Mouse (Mus musculus) c-Kit-negative CD71-positive TER-119-positive erythroid progenitor cells, embryonic 14.5 days (primary cell): Measurements from ENCODE around the gene Sos2.

Source experiments
- DNase-seq: peaks from one replicate; pipeline ENCODE4 v3.0.0-alpha.2; 2013; ENCODE audit warnings: low read depth, low spot score

Gene Sos2

GRCm38 (mm10) chr12:69681566-69682061, at the start of gene Sos2:
TSS of gene Sos2 (minus strand) at chr12:69681852.
- peak; percentile 55 for DNase-seq

GRCm38 (mm10) chr12:69730306-69730705, 48.7 kb upstream of the Sos2 start:
- no peak for DNase-seq

- no peak for DNase-seq
Observed at GRCm38 (mm10) chr12:69729246-69729645, 47.6 kb upstream of the Sos2 start.

- DNase-seq = peak; percentile 96
Observed at GRCm38 (mm10) chr12:69724711-69725460, 43.2 kb upstream of the Sos2 start, which contains the start of the genes L2hgdh and Atp5s. TSS of gene L2hgdh (minus strand) at chr12:69724873. TSS of gene Atp5s (plus strand) at chr12:69724950.

GRCm38 (mm10) chr12:69724018-69724710, 42.5 kb upstream of the Sos2 start:
- DNase-seq = no peak

- DNase-seq = no peak
Observed at GRCm38 (mm10) chr12:69723376-69723775, 41.7 kb upstream of the Sos2 start.

GRCm38 (mm10) chr12:69722857-69723256, 41.2 kb upstream of the Sos2 start:
- DNase-seq = no peak

- DNase-seq = no peak
Observed at GRCm38 (mm10) chr12:69713628-69714027, 32.0 kb upstream of the Sos2 start.

GRCm38 (mm10) chr12:69704799-69705458, 23.3 kb upstream of the Sos2 start:
- no peak for DNase-seq

GRCm38 (mm10) chr12:69698352-69698751, 16.7 kb upstream of the Sos2 start:
- DNase-seq = no peak

GRCm38 (mm10) chr12:69696746-69697145, 15.1 kb upstream of the Sos2 start:
- peak; percentile 43 for DNase-seq

GRCm38 (mm10) chr12:69693471-69693870, 11.8 kb upstream of the Sos2 start:
- DNase-seq = no peak

GRCm38 (mm10) chr12:69690714-69691113, 9.1 kb upstream of the Sos2 start:
- no peak for DNase-seq

- no peak for DNase-seq
Observed at GRCm38 (mm10) chr12:69689094-69689493, 7.4 kb upstream of the Sos2 start.

GRCm38 (mm10) chr12:69688368-69688767, 6.7 kb upstream of the Sos2 start:
- no peak for DNase-seq

- DNase-seq = no peak
Observed at GRCm38 (mm10) chr12:69683537-69683936, 1.9 kb upstream of the Sos2 start.

- no peak for DNase-seq
Observed at GRCm38 (mm10) chr12:69682788-69683419, 1.3 kb upstream of the Sos2 start.

- DNase-seq = peak; percentile 71
Observed at GRCm38 (mm10) chr12:69682065-69682787, 574 bp upstream of the Sos2 start.

- DNase-seq = peak; percentile 40
Observed at GRCm38 (mm10) chr12:69680635-69681565, 752 bp downstream of the Sos2 start.

GRCm38 (mm10) chr12:69676157-69676556, 5.5 kb downstream of the Sos2 start:
- DNase-seq = no peak
